Mouse (Mus musculus) inflammation-experienced regulatory T-cells, adult 16 weeks (primary cell): ENCODE results near the gene Olfr1034. TPM values are rescaled to one million over a fixed set of nuclear protein-coding genes. Genes with fewer than 3 reads are reported as not detected.

ENCODE experiments used
- polyA plus RNA-seq: library from polyadenylated mRNA; unstranded; fragments of 100-300 nt; shearing (Covaris generic); gene quantifications from one replicate; pipeline ENCODE4 v1.2.1, GENCODE M21; 2017

The Olfr1034 gene
- polyA plus RNA-seq = not detected

GRCm38 (mm10) chr2:86045561-86045960 is at the start of gene Olfr1034:
Gene Olfr1034 (plus strand): TSS chr2:86045861.

DNA sequence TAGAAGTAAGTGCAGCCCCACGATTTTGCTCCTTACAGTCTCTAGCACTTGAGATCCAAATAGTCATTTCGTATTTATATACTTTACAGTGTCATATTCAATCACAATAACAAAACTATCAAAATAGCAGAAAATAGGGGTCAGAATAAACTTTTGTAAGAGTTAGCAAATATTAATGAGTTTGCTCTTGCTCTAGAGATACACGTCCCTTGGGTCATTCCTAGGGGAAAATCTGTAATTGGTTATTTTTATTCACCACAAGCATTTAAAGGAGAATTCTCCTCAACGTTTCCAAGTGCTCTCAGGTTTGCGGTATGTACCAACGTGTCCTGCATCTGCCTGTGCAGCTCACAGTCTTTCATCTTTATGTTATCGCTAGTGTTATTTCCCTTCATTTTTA is 40.4 kb upstream of the Olfr1034 start, which contains the start of gene Olfr1032:
TSS of gene Olfr1032 (plus strand) at position 301 of the 400 bp plus-strand sequence.

GRCm38 (mm10) chr2:86020406-86020805 is 25.3 kb upstream of the Olfr1034 start, which contains the start of gene Olfr1033:
Gene Olfr1033 (plus strand): TSS chr2:86020633.

DNA sequence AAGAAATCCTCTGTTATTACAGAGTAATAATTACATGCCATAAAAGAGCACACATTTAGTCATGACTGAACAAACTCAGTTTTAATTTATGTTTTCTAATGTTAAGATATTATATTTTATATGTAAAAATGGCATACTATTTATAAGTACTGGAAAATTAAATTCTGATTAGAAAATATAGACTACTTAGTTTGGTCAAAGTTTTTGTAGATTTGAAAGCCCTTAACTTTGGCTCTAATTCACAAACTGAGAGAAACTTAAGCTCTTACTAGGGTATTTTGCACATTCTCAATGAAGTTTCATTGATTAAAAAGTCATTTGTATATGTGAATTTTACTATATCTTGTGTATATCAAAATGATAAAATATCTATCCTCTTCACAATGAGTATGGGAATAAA is 28.0 kb downstream of the Olfr1034 start, which contains the start of gene Olfr1036:
TSS of gene Olfr1036 (plus strand) at position 301 of the 400 bp plus-strand sequence.

DNA sequence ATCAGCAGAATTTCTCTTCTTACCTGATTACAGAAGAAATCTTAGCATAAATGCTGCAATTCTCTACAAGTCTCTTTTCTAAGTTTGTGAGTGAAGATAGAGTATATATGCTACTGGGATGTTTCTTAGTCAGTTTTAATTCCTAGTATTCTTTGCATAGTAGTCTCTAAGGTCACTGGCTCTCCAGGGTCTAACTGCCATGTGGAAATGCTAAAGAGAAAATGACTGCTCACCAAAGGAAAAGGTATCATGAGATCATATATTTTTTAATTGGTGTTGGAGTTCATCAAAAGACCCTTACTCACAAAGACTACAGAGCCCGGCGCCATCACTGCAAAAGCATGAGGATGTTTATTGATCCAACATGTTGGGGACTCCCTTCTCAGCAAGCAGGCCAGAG is 41.6 kb downstream of the Olfr1034 start, which contains the start of gene Olfr1037:
TSS of gene Olfr1037 (minus strand) at position 101 of the 400 bp plus-strand sequence.

Other genes starting within 250 kb of the Olfr1034 start
- gene Olfr1016, start 243.3 kb upstream of the Olfr1034 start, polyA plus RNA-seq = not detected
- not detected for gene Olfr1018, start 227.4 kb upstream of the Olfr1034 start, polyA plus RNA-seq
- gene Olfr1019, start 200.4 kb upstream of the Olfr1034 start, polyA plus RNA-seq = not detected
- not detected for gene Olfr1020, start 198.8 kb upstream of the Olfr1034 start, polyA plus RNA-seq
- gene Olfr1022, start 177.3 kb upstream of the Olfr1034 start, polyA plus RNA-seq = not detected
- not detected for gene Olfr1023, start 160.2 kb upstream of the Olfr1034 start, polyA plus RNA-seq
- not detected for gene Olfr1024, start 140.8 kb upstream of the Olfr1034 start, polyA plus RNA-seq
- gene Olfr1025-ps1, start 130.7 kb upstream of the Olfr1034 start, polyA plus RNA-seq = not detected
- not detected for gene Olfr1026, start 124.3 kb upstream of the Olfr1034 start, polyA plus RNA-seq
- not detected for gene Olfr1028, start 95.4 kb upstream of the Olfr1034 start, polyA plus RNA-seq
- gene Olfr1029, start 72.0 kb upstream of the Olfr1034 start, polyA plus RNA-seq = not detected
- not detected for gene Olfr1030, start 66.6 kb upstream of the Olfr1034 start, polyA plus RNA-seq
- not detected for gene Olfr1031, start 55.6 kb upstream of the Olfr1034 start, polyA plus RNA-seq
- not detected for gene Olfr1032, start 40.3 kb upstream of the Olfr1034 start, polyA plus RNA-seq
- not detected for gene Olfr1033, start 25.2 kb upstream of the Olfr1034 start, polyA plus RNA-seq
- not detected for gene Olfr1036, start 28.1 kb downstream of the Olfr1034 start, polyA plus RNA-seq
- gene Olfr1037, start 41.5 kb downstream of the Olfr1034 start, polyA plus RNA-seq = not detected
- gene Olfr1039, start 90.1 kb downstream of the Olfr1034 start, polyA plus RNA-seq = not detected
- gene Olfr1040, start 100.9 kb downstream of the Olfr1034 start, polyA plus RNA-seq = not detected
- gene Olfr1042, start 116.0 kb downstream of the Olfr1034 start, polyA plus RNA-seq = not detected
- gene Olfr1043, start 121.7 kb downstream of the Olfr1034 start, polyA plus RNA-seq = not detected
- gene Olfr1044, start 132.0 kb downstream of the Olfr1034 start, polyA plus RNA-seq = not detected
- not detected for gene Olfr52, start 139.8 kb downstream of the Olfr1034 start, polyA plus RNA-seq
- gene Olfr1045, start 157.1 kb downstream of the Olfr1034 start, polyA plus RNA-seq = not detected
- not detected for gene Olfr1046, start 173.5 kb downstream of the Olfr1034 start, polyA plus RNA-seq
- gene Olfr1047, start 185.5 kb downstream of the Olfr1034 start, polyA plus RNA-seq = not detected
- not detected for gene Olfr1048, start 194.4 kb downstream of the Olfr1034 start, polyA plus RNA-seq
- gene Olfr1049, start 212.5 kb downstream of the Olfr1034 start, polyA plus RNA-seq = not detected
- gene Olfr1051, start 233.2 kb downstream of the Olfr1034 start, polyA plus RNA-seq = not detected
- not detected for gene Olfr1052, start 246.6 kb downstream of the Olfr1034 start, polyA plus RNA-seq